Mouse (Mus musculus) testis, adult 2 months (tissue): ENCODE measurements around the gene Slc1a2.

Source experiments
- CTCF ChIP-seq: fragments of 200-500 bp; IDR thresholded peaks from 2 replicates; pipeline ENCODE4 v1.5.1; 2012; ENCODE audit warnings: low read depth, mild to moderate bottlenecking, inconsistent platforms, low read length, moderate library complexity; ENCODE audit not compliant: control insufficient read depth, insufficient read depth, insufficient replicate concordance
- POLR2A ChIP-seq: fragments of 200-500 bp; IDR thresholded peaks from 2 replicates; pipeline ENCODE4 v1.6.1; 2012; ENCODE audit warnings: low read depth, mild to moderate bottlenecking, inconsistent platforms, low read length, moderate library complexity; ENCODE audit not compliant: control insufficient read depth

- TF ChIP-seq CTCF (no peak), POLR2A (no peak)
Observed at GRCm38 (mm10) chr2:102712049-102712448, 53.6 kb downstream of the Slc1a2 start.
